Mouse (Mus musculus) bone marrow, adult 2 months (tissue): ENCODE data around the gene Vmp1.

Source experiments
- CTCF ChIP-seq: fragments of 200-500 bp; IDR thresholded peaks from 2 replicates; pipeline ENCODE4 v1.5.1; 2011; ENCODE audit warnings: low read length, control low read depth; ENCODE audit not compliant: control insufficient read depth, insufficient read depth
- POLR2A ChIP-seq: fragments of 200-500 bp; IDR thresholded peaks from 2 replicates; pipeline ENCODE4 v1.6.1; 2011; ENCODE audit warnings: low read depth, mild to moderate bottlenecking, control low read depth, low read length, borderline replicate concordance; ENCODE audit not compliant: control insufficient read depth

DNA sequence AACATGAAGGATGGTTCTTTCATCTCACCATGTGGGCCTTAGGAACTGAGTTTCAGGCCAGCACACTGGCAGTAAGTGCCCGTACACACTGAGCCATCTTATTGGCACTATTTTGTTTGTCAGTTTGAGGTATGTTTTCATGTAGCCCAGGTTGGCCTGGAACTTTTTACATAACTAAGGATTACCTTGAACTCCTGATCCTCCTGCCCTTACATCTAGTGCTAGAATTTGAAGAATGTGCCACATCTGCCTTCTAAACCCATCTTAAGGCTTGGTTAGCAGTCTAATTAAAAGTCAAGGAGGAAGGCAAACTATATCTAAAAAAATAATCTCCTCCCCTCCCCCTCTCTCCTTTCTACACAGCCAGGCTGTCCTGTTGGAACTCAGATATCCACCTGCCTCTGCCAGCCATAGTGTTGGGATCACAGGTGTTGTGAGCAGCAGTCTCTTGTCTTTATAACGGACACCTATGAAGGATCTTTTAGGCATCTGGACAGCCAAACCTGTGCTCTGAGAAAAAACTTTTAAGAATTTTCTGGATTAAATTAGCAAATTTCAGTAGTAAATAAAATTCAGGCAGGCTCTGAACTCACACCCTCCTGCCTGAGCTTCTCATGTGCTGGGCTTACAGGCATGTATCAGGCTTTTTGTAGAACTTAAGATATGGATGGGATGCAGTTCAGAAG, 91.6 kb downstream of the Vmp1 start:
- TF ChIP-seq POLR2A (no peak), CTCF (no peak)
